Mouse (Mus musculus) limb, embryonic 11.5 days (tissue): ENCODE results near the gene Cnot4. TPM values are rescaled to one million over a fixed set of nuclear protein-coding genes. Genes with fewer than 3 reads are reported as not detected.

Experiments used
- ATAC-seq: fragments of 200-750 bp; cut with Nextera tagmentation; 2 replicates; pipeline ENCODE4 v1.8.0; 2017; ENCODE audit warnings: low read depth; ENCODE audit not compliant: insufficient number of reproducible peaks, low FRiP score, low TSS enrichment
- DNase-seq: peaks from one replicate; pipeline ENCODE4 v3.0.0-alpha.2; 2015; ENCODE audit warnings: low spot score
- H3K27ac ChIP-seq: fragments of 300-500 bp; sonication (generic); replicated peaks from 2 replicates; pipeline ENCODE4 v1.5.1; 2014; ENCODE audit warnings: low read depth, mild to moderate bottlenecking, low read length
- H3K27me3 ChIP-seq: fragments of 300-500 bp; sonication (generic); 2 replicates; pipeline ENCODE4 v1.6.1; 2014; ENCODE audit warnings: mild to moderate bottlenecking, low read length, mixed read lengths; ENCODE audit not compliant: control insufficient read depth, insufficient read depth
- H3K36me3 ChIP-seq: fragments of 300-500 bp; sonication (generic); 2 replicates; pipeline ENCODE4 v1.6.1; 2014; ENCODE audit warnings: mild to moderate bottlenecking, low read length, moderate library complexity, mixed read lengths; ENCODE audit not compliant: control insufficient read depth, insufficient read depth
- H3K4me1 ChIP-seq: fragments of 300-500 bp; sonication (generic); 2 replicates; pipeline ENCODE4 v1.6.1; 2014; ENCODE audit warnings: low read length, mixed read lengths; ENCODE audit not compliant: control insufficient read depth, insufficient read depth
- H3K4me2 ChIP-seq: fragments of 300-500 bp; sonication (generic); 2 replicates; pipeline ENCODE4 v1.6.1; 2014; ENCODE audit warnings: low read depth, mild to moderate bottlenecking, moderate library complexity; ENCODE audit not compliant: severe bottlenecking
- H3K4me3 ChIP-seq: fragments of 300-500 bp; sonication (generic); 2 replicates; pipeline ENCODE4 v1.5.1; 2014; ENCODE audit warnings: low read depth, low read length
- H3K9ac ChIP-seq: fragments of 300-500 bp; sonication (generic); 2 replicates; pipeline ENCODE4 v1.6.1; 2014; ENCODE audit warnings: mild to moderate bottlenecking, low read length
- H3K9me3 ChIP-seq: fragments of 300-500 bp; sonication (generic); 2 replicates; pipeline ENCODE4 v1.6.1; 2016; ENCODE audit warnings: low read length; ENCODE audit not compliant: control insufficient read depth
- WGBS: fragments of 180-500 bp; shearing (Covaris S2); extraction: QIAGEN DNeasy Blood & Tissue Kit; methylation state at CpG from one replicate; pipeline ENCODE4 v1.1.7; 2014; 5-methylcytosine and 5-hydroxymethylcytosine counted together
- polyA plus RNA-seq: library from polyadenylated mRNA; unstranded; fragments of >200 nt; fragmentation: Nextera tagmentation; extraction: Ambion mirVana; gene quantifications from 2 replicates; pipeline ENCODE4 v1.2.1, GENCODE M21; 2014

The Cnot4 gene
- polyA plus RNA-seq, 1 experiment from 2014 or later = 35.7 TPM

GRCm38 (mm10) chr6:35147726-35148422 is 14.3 kb upstream of the Cnot4 start:
- no peak overlapping the region for H3K4me3 ChIP-seq
- no peak overlapping the region for H3K9ac ChIP-seq
- no peak for DNase-seq
- no peak for ATAC-seq
- H3K4me2 ChIP-seq = no peak overlapping the region
- no peaks in the 10 kb centered on the region for H3K4me1 ChIP-seq
- WGBS = 91% methylated on average over 3 of the region's 3 CpGs
- H3K27ac ChIP-seq = no peak overlapping the region
- no peaks in the 10 kb centered on the region for H3K9me3 ChIP-seq
- H3K36me3 ChIP-seq = no peaks in the 10 kb centered on the region
- no peaks in the 10 kb centered on the region for H3K27me3 ChIP-seq

GRCm38 (mm10) chr6:35145569-35145968 is 12.0 kb upstream of the Cnot4 start:
- Histone ChIP-seq H3K9ac (no peak overlapping the region), H3K4me2 (no peak overlapping the region), H3K27me3 (no peaks in the 10 kb centered on the region), H3K36me3 (no peaks in the 10 kb centered on the region), H3K27ac (no peak overlapping the region), H3K9me3 (no peaks in the 10 kb centered on the region), H3K4me3 (no peak overlapping the region), H3K4me1 (no peaks in the 10 kb centered on the region)
- ATAC-seq (no peak), DNase-seq (no peak)
- 87% methylated on average over 2 of the region's 2 CpGs for WGBS

GRCm38 (mm10) chr6:35140351-35140750 is 6.8 kb upstream of the Cnot4 start:
- Histone ChIP-seq H3K4me2 (no peak overlapping the region), H3K4me3 (no peak overlapping the region), H3K27me3 (no peaks in the 10 kb centered on the region), H3K36me3 (no peaks in the 10 kb centered on the region), H3K9me3 (no peaks in the 10 kb centered on the region), H3K4me1 (no peaks in the 10 kb centered on the region), H3K27ac (no peak overlapping the region), H3K9ac (no peak overlapping the region)
- ATAC-seq (no peak), DNase-seq (no peak)
- 100% methylated on average over 1 of the region's 1 CpGs for WGBS

- 70% methylated on average over 2 of the region's 2 CpGs for WGBS
- Histone ChIP-seq H3K9ac (no peak overlapping the region), H3K4me3 (no peak overlapping the region), H3K27ac (no peak overlapping the region), H3K4me1 (0 out of 2 replicates have a peak, but pooled peaks cover 2% of the 10 kb centered on the region), H3K27me3 (no peaks in the 10 kb centered on the region), H3K9me3 (no peaks in the 10 kb centered on the region), H3K4me2 (no peak overlapping the region), H3K36me3 (no peaks in the 10 kb centered on the region)
- no peak for ATAC-seq
- no peak for DNase-seq
Measured at GRCm38 (mm10) chr6:35134844-35135243, 1.3 kb upstream of the Cnot4 start.

- no peaks in the 10 kb centered on the region for H3K9me3 ChIP-seq
- peak overlapping the region; percentile 94 for H3K4me2 ChIP-seq
- no peaks in the 10 kb centered on the region for H3K27me3 ChIP-seq
- no peaks in the 10 kb centered on the region for H3K36me3 ChIP-seq
- H3K27ac ChIP-seq = peak overlapping the region; percentile 68
- peak overlapping the region; percentile 86 for H3K9ac ChIP-seq
- peak overlapping the region; percentile 80 for H3K4me3 ChIP-seq
- 0 out of 2 replicates have a peak, but pooled peaks cover 2% of the 10 kb centered on the region for H3K4me1 ChIP-seq
- no peak for DNase-seq
- under 1% methylated on average over 16 of the region's 25 CpGs for WGBS
- ATAC-seq = peak; percentile 85
Measured at GRCm38 (mm10) chr6:35133246-35133578, 312 bp downstream of the Cnot4 start.

- H3K9ac ChIP-seq = peak overlapping the region; percentile 86
- H3K4me2 ChIP-seq = peak overlapping the region; percentile 94
- under 1% methylated on average over 11 of the region's 11 CpGs for WGBS
- peak overlapping the region; percentile 80 for H3K4me3 ChIP-seq
- H3K4me1 ChIP-seq = 0 out of 2 replicates have a peak, but pooled peaks cover 2% of the 10 kb centered on the region
- H3K27ac ChIP-seq = peak overlapping the region; percentile 68
- no peak for ATAC-seq
- no peak for DNase-seq
- H3K27me3 ChIP-seq = no peaks in the 10 kb centered on the region
- H3K36me3 ChIP-seq = no peaks in the 10 kb centered on the region
- H3K9me3 ChIP-seq = no peaks in the 10 kb centered on the region
Measured at GRCm38 (mm10) chr6:35132806-35133205, 718 bp downstream of the Cnot4 start.

- no peak for DNase-seq
- H3K27me3 ChIP-seq = no peaks in the 10 kb centered on the region
- no peak overlapping the region for H3K27ac ChIP-seq
- H3K4me1 ChIP-seq = no peaks in the 10 kb centered on the region
- 89% methylated on average over 2 of the region's 2 CpGs for WGBS
- no peak overlapping the region for H3K4me2 ChIP-seq
- H3K4me3 ChIP-seq = no peak overlapping the region
- no peaks in the 10 kb centered on the region; the same call in none of the 2 replicates for H3K36me3 ChIP-seq
- H3K9ac ChIP-seq = no peak overlapping the region
- no peak for ATAC-seq
- no peaks in the 10 kb centered on the region for H3K9me3 ChIP-seq
Measured at GRCm38 (mm10) chr6:35122488-35122887, 11.0 kb downstream of the Cnot4 start.

GRCm38 (mm10) chr6:35121925-35122324 is 11.6 kb downstream of the Cnot4 start:
- no peak overlapping the region for H3K27ac ChIP-seq
- no peak overlapping the region for H3K4me2 ChIP-seq
- no peak overlapping the region for H3K4me3 ChIP-seq
- H3K36me3 ChIP-seq = no peaks in the 10 kb centered on the region; the same call in none of the 2 replicates
- no peak for ATAC-seq
- H3K4me1 ChIP-seq = no peaks in the 10 kb centered on the region
- DNase-seq = no peak
- H3K27me3 ChIP-seq = no peaks in the 10 kb centered on the region
- WGBS = 94% methylated on average over 3 of the region's 3 CpGs
- H3K9me3 ChIP-seq = no peaks in the 10 kb centered on the region
- no peak overlapping the region for H3K9ac ChIP-seq

- Histone ChIP-seq H3K9ac (no peak overlapping the region), H3K4me3 (no peak overlapping the region), H3K27me3 (no peaks in the 10 kb centered on the region), H3K27ac (no peak overlapping the region), H3K36me3 (no peaks in the 10 kb centered on the region; the same call in 1 of the 2 replicates), H3K9me3 (no peaks in the 10 kb centered on the region), H3K4me1 (no peaks in the 10 kb centered on the region), H3K4me2 (no peak overlapping the region)
- 95% methylated on average over 1 of the region's 1 CpGs for WGBS
- ATAC-seq (no peak), DNase-seq (no peak)
Measured at GRCm38 (mm10) chr6:35102457-35102856, 31.1 kb downstream of the Cnot4 start.
